Mouse (Mus musculus): ENCODE measurements around the gene Cebpb. TPM values are rescaled to one million over a fixed set of nuclear protein-coding genes. Genes with fewer than 3 reads are reported as not detected.

Gene Cebpb
- total RNA-seq, 4 experiments from 2014 or later: 91.8 to 623 (median 239) TPM

- DNase-seq: no peak
Measured at GRCm38 (mm10) chr2:167722538-167722937, 33.8 kb downstream of the Cebpb start.

- no peak for DNase-seq
Measured at GRCm38 (mm10) chr2:167723589-167724206, 35.0 kb downstream of the Cebpb start.

DNA sequence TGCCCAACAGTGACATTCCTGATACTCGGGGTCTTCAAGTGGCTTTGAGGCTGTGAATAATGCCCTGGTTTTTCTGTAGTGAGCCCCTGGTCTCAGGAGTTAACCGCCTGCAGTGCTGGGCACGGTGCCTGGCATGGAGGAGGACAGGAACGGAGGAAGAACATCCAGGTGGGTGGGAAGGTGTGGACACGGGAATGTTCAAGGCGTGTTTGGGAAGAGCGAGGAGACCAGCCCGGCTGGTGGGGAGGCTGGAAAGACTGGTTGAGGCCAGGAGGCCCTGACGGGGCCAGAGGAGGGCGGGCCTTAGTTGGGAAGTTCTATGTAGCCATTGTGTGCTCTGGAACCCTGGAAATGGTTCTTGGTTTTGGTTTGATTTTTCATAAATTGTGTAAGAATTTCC is 37.2 kb downstream of the Cebpb start:
- no peak for DNase-seq

- DNase-seq: no peak
Measured at GRCm38 (mm10) chr2:167727161-167727560, 38.4 kb downstream of the Cebpb start.

GRCm38 (mm10) chr2:167730036-167730435 is 41.3 kb downstream of the Cebpb start:
- no peak for DNase-seq

- no peak for DNase-seq
Measured at GRCm38 (mm10) chr2:167731149-167731548, 42.4 kb downstream of the Cebpb start.

DNA sequence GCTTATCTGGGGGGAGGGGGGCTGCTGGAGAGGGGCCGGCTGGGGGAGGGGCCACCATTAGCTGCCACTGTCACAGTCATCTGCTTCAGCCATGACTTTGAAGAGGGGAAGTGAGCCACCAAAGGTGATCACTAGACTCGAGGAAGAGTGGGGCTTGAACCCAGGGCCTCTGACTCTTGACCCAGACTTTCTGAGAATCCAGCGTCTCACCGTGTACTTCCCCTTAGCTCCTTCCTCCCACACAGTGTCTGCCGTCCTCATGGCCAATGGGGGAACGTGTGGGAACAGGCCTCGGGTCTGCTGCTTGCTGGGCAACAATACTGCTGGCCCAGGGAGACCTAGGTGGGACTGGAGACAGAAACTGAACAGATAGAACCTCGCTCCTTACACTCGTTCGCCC is 46.1 kb downstream of the Cebpb start:
- DNase-seq: no peak

GRCm38 (mm10) chr2:167739030-167739429 is 50.3 kb downstream of the Cebpb start:
- no peak for DNase-seq

Small RNAs within 50 kb of the gene (microRNA-seq; reads per million reads assigned to microRNA genes)
- gene Gm22355: 0 reads per million in 2 experiments

Other genes starting within 250 kb of the Cebpb start
- gene Rnf114, start 196.3 kb upstream of the Cebpb start, total RNA-seq (2022): 100 to 1,000 TPM in 2 of 4 experiments, 10 to 100 TPM in 2; 74.5 to 110 (median 100) TPM
- gene Spata2, start 196.0 kb upstream of the Cebpb start, total RNA-seq (2022): 10 to 100 TPM; 34.8 to 49.8 (median 38.9) TPM
- 1 to 10 TPM; 6.5 to 9.1 (median 7.6) TPM for gene Snai1, start 150.7 kb upstream of the Cebpb start, total RNA-seq (2022)
- gene Ube2v1, start 56.8 kb upstream of the Cebpb start, total RNA-seq (2022): 100 to 1,000 TPM; 175 to 197 (median 191) TPM
- gene Gm20431, start 27.4 kb upstream of the Cebpb start, total RNA-seq (2022): 10 to 100 TPM; 19.9 to 23.9 (median 22.1) TPM
- 10 to 100 TPM; 25.5 to 32.1 (median 28.5) TPM for gene Tmem189, start 907 bp downstream of the Cebpb start, total RNA-seq (2022)
- 10 to 100 TPM; 56.1 to 70.3 (median 60.7) TPM for gene Ptpn1, start 243.1 kb downstream of the Cebpb start, total RNA-seq (2022)

Data from adrenal gland, adult 8-10 months (tissue).